18 mouse cellular contexts compared by ENCODE assay signal in genomic region chr6:50586316-50586715, GRCm38 (mm10). TPM values are rescaled to one million over a fixed set of nuclear protein-coding genes. Genes with fewer than 3 reads are reported as not detected.
DNase-seq lines count a peak whose midpoint lies in the region; ATAC-seq and TF ChIP-seq lines count a peak whose summit lies in the region.
"Had no signal": no experiment of that assay in that cellular context is flagged by ENCODE, and none has a peak within 500 bp of the region (broad histone marks: within the 10 kb centered on the region; RNA-seq: fewer than 3 reads in every experiment).

No protein-coding gene starts in this region.

- H3K27ac ChIP-seq in liver, adult 2 months (replicated peaks; ENCODE audit: insufficient read depth, low read depth, low read length): no peak overlapping the region
- H3K27ac ChIP-seq in liver, embryonic 11.5 days (ENCODE audit: low read depth, low read length): no peak overlapping the region
- peak overlapping the region; percentile 65 for H3K27ac ChIP-seq in testis, adult 2 months (ENCODE audit: control insufficient read depth, insufficient read depth, low read depth, low read length)
- H3K27ac ChIP-seq: embryonic facial prominence, embryonic 10.5 days; forebrain, embryonic 13.5 days; hindbrain, embryonic 10.5 days; hindbrain, embryonic 14.5 days had no signal

- no peaks in the 10 kb centered on the region for H3K27me3 ChIP-seq in liver, adult 2 months (ENCODE audit: control insufficient read depth, insufficient read depth, low read length)
- no peaks in the 10 kb centered on the region for H3K27me3 ChIP-seq in liver, embryonic 11.5 days (replicated peaks; ENCODE audit: control insufficient read depth, insufficient read depth, low read length)
- no peaks in the 10 kb centered on the region for H3K27me3 ChIP-seq in testis, adult 2 months (ENCODE audit: control insufficient read depth, insufficient read depth, low read length)
- H3K27me3 ChIP-seq: forebrain, embryonic 13.5 days; heart, embryonic 12.5 days had no signal

- DNase-seq in kidney, adult 8-10 months: peak; percentile 39 to 40
- no peak for DNase-seq in kidney, adult 18-20 months
- peak; percentile 24 for DNase-seq in liver, adult 2 months (ENCODE audit: extremely low read depth, low read depth, low spot score)
- DNase-seq in liver, embryonic 11.5 days (ENCODE audit: low spot score): no peak
- DNase-seq in testis, postnatal 10 days (ENCODE audit: low spot score): no peak
- no peak for DNase-seq in gastrocnemius, postnatal 36 days
- DNase-seq: adrenal gland, adult 8-10 months; adrenal gland, postnatal 36 days; cerebellum, adult 2 months; cerebellum, postnatal 10 days; forebrain, postnatal 0 days; gastrocnemius, postnatal 14 days had no signal

- H3K79me2 ChIP-seq in liver, adult 2 months (ENCODE audit: control insufficient read depth, insufficient read depth, low read length): no peaks in the 10 kb centered on the region

- H3K4me2 ChIP-seq in liver, embryonic 11.5 days: no peak overlapping the region
- H3K4me2 ChIP-seq: forebrain, embryonic 13.5 days; heart, embryonic 12.5 days; hindbrain, embryonic 14.5 days had no signal

- no peak for TF ChIP-seq POLR2A in liver, adult 2 months (IDR thresholded peaks at IDR 0.05; ENCODE audit: extremely low read depth, insufficient read depth, low read length)
- TF ChIP-seq POLR2A in testis, adult 2 months (IDR thresholded peaks at IDR 0.05; ENCODE audit: control insufficient read depth, low read depth, low read length): no peak

- no peak for TF ChIP-seq CTCF in liver, adult 2 months (IDR thresholded peaks at IDR 0.05; ENCODE audit: low read depth, low read length)
- TF ChIP-seq CTCF in testis, adult 2 months (IDR thresholded peaks at IDR 0.05; ENCODE audit: control insufficient read depth, insufficient read depth, insufficient replicate concordance, low read depth, low read length): no peak

- H3K9me3 ChIP-seq in liver, embryonic 11.5 days (ENCODE audit: control insufficient read depth, low read length): no peaks in the 10 kb centered on the region
- H3K9me3 ChIP-seq: embryonic facial prominence, embryonic 10.5 days; forebrain, embryonic 13.5 days; hindbrain, embryonic 10.5 days had no signal

- no peak for ATAC-seq in liver, embryonic 11.5 days (replicated peaks; ENCODE audit: low FRiP score)
- ATAC-seq: forebrain, embryonic 13.5 days; forebrain, postnatal 0 days had no signal

- H3K4me1 ChIP-seq in liver, adult 2 months (ENCODE audit: control insufficient read depth, insufficient read depth, low read length): peaks cover 2% of the 10 kb centered on the region; the same call in 1 of the 2 replicates
- H3K4me1 ChIP-seq in liver, embryonic 11.5 days (replicated peaks; ENCODE audit: control insufficient read depth, insufficient read depth, low read length): peaks cover 4% of the 10 kb centered on the region
- H3K4me1 ChIP-seq in testis, adult 2 months (ENCODE audit: control insufficient read depth, insufficient read depth, low read length): no peaks in the 10 kb centered on the region
- H3K4me1 ChIP-seq: forebrain, embryonic 13.5 days; hindbrain, embryonic 10.5 days had no signal

- 31% methylated on average over 5 of the region's 5 CpGs for WGBS in liver, adult 2 months
- WGBS in liver, embryonic 11.5 days: 57% methylated on average over 5 of the region's 5 CpGs

- no peaks in the 10 kb centered on the region for H3K36me3 ChIP-seq in liver, adult 2 months (ENCODE audit: control insufficient read depth, insufficient read depth, low read length)
- no peaks in the 10 kb centered on the region for H3K36me3 ChIP-seq in liver, embryonic 11.5 days (ENCODE audit: control insufficient read depth, insufficient read depth, low read length)
- no peaks in the 10 kb centered on the region for H3K36me3 ChIP-seq in testis, adult 2 months (ENCODE audit: control insufficient read depth, insufficient read depth, low read length)
- H3K36me3 ChIP-seq: embryonic facial prominence, embryonic 10.5 days; heart, embryonic 12.5 days; hindbrain, embryonic 10.5 days had no signal

- intact Hi-C loops in gastrocnemius, postnatal 36 days (cut with DNase I): no loop called here

- no peak overlapping the region for H3K9ac ChIP-seq in liver, adult 2 months (ENCODE audit: low read depth, low read length)
- H3K9ac ChIP-seq in liver, embryonic 11.5 days (ENCODE audit: low read depth, low read length): no peak overlapping the region
- H3K9ac ChIP-seq: forebrain, embryonic 13.5 days; forebrain, postnatal 0 days; heart, embryonic 12.5 days; hindbrain, embryonic 14.5 days had no signal

- no peak overlapping the region for H3K4me3 ChIP-seq in liver, adult 2 months (ENCODE audit: insufficient read depth, low read depth, low read length)
- no peak overlapping the region for H3K4me3 ChIP-seq in liver, embryonic 11.5 days (ENCODE audit: low read depth, low read length)
- H3K4me3 ChIP-seq in testis, adult 2 months (ENCODE audit: control insufficient read depth, low read depth, low read length): no peak overlapping the region
- H3K4me3 ChIP-seq: embryonic facial prominence, embryonic 10.5 days; forebrain, embryonic 13.5 days; heart, embryonic 12.5 days; hindbrain, embryonic 10.5 days had no signal

RNA-seq across cellular contexts. Expression of gene 4921507P07Rik, which starts 10.1 kb away (rescaled TPM):
- total RNA-seq in liver, adult 2 months (2014; rRNA removed): 0.07 TPM in 1 of 2 replicates, not detected in the other
- 0.05 TPM in 1 of 2 replicates, not detected in the other for polyA plus RNA-seq in liver, adult 2 months (2012; rRNA removed)
- polyA plus RNA-seq in liver, embryonic 11.5 days (2014; fragmentation: Nextera tagmentation; extraction: Ambion mirVana): 0.15 and 0.25 TPM in 2 replicates
- polyA plus RNA-seq in testis, adult 2 months (2012; rRNA removed): 203 and 232 TPM in 2 replicates
- total RNA-seq in gastrocnemius, postnatal 36 days (2021): under 1 TPM; 0.48 to 0.59 TPM

RNA-seq across cellular contexts. Expression of gene Cycs, which starts 20.0 kb away (rescaled TPM):
- 36.2 and 52.9 TPM in 2 replicates for total RNA-seq in liver, adult 2 months (2014; rRNA removed)
- polyA plus RNA-seq in liver, adult 2 months (2012; rRNA removed): 2.9 and 3.1 TPM in 2 replicates
- 83.6 and 84.2 TPM in 2 replicates for polyA plus RNA-seq in liver, embryonic 11.5 days (2014; fragmentation: Nextera tagmentation; extraction: Ambion mirVana)
- polyA plus RNA-seq in testis, adult 2 months (2012; rRNA removed): 2.1 and 3.7 TPM in 2 replicates
- total RNA-seq in gastrocnemius, postnatal 36 days (2021): 100 to 1,000 TPM in 1 of 2 experiments, 10 to 100 TPM in 1; 99.6 to 104 TPM

Comparison
In these comparisons a context has a peak if more than half of its experiments do, and no peak if none do; other contexts are left out.
1. DNase-seq: peak in kidney, adult 8-10 months (2 of 2) and liver, adult 2 months (single experiment); none in kidney, adult 18-20 months (single experiment), liver, embryonic 11.5 days (single experiment), testis, postnatal 10 days (single experiment) and gastrocnemius, postnatal 36 days (0 of 2).
2. RNA of gene Cycs, which starts 20.0 kb away (polyA plus RNA-seq): 83.6 to 84.2 TPM in liver, embryonic 11.5 days; 2.1 to 3.7 TPM in testis, adult 2 months and 2.9 to 3.1 TPM in liver, adult 2 months; every median in the first group is over 10 times any median in the second.
3. RNA of gene 4921507P07Rik, which starts 10.1 kb away (polyA plus RNA-seq): 203 to 232 TPM in testis, adult 2 months; 0.15 to 0.25 TPM in liver, embryonic 11.5 days and 0.05 TPM in liver, adult 2 months; every median in the first group is over 100 times any median in the second.